Mouse (Mus musculus) urinary bladder, postnatal 14 days (tissue): ENCODE data around the gene Tal1.

Experiments
- DNase-seq: peaks from one replicate; pipeline ENCODE4 v3.0.0; 2021; ENCODE audit warnings: low spot score

Gene Tal1

DNA sequence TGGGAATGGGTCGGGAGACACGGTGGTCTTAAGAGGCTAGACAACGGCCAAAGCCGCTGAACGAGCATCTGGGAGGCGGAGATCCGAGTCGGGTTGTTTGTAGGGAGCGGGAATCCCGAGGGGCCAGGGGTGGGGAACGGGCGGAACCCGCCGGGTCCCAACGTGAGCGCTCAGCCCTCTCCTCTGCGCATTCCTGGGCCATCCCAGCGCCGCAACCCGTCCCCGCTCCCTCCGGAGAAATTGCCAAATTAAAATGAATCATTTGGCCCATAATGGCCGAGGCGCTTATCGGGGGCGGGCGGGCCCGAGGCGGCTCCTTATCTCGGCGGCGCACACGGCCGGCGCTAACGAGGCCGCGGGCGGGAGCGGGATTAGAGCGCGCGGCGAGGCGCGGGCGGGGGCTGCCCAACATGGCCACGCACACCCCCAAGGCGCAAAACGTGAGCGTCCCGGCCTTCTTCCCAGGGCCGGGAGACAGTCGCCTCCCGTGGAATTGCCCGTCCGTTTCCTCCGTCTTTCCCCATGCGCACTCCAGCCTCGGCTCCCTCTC, at the start of gene Tal1:
Gene Tal1 (plus strand): TSS at position 56 of the 550 bp plus-strand sequence.
- DNase-seq: no peak

DNA sequence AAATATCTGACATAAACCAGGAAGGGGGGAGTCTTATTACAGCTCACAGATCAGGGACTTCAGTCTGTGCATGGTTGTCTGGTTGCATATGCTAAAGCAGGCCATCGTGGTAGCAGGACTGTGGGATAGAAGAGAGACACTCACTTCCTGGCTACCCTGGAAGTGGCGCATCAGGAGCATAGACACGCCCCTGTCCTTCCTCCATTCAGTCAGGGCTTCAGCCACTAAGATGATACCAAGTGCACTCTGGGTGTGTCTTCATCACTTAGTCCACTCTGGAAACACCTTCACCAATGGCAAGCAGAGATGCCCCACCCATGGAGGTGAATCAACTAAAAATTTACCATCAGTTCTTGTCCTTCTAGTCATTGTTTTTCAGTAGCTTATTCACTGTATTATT, 42.0 kb upstream of the Tal1 start:
- no peak for DNase-seq

DNA sequence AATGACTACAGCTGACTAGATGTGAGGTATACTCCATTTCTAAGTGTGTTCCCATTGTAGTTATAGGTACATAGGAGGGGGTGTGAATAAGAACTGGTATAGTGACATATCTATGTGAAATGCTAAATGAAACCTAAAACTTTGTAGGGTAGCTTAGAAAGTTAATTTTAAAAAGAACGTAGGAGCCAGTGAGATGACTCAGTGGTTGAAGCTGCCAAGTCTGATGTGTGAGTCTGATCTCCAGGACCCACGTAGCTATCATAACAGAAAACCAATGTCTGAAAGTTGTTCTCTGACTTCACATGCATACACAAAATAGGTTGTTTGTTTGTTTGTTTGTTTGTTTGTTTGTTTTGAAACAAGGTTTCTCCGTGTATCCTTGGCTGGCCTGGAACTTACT, 36.2 kb upstream of the Tal1 start:
- DNase-seq: no peak

DNA sequence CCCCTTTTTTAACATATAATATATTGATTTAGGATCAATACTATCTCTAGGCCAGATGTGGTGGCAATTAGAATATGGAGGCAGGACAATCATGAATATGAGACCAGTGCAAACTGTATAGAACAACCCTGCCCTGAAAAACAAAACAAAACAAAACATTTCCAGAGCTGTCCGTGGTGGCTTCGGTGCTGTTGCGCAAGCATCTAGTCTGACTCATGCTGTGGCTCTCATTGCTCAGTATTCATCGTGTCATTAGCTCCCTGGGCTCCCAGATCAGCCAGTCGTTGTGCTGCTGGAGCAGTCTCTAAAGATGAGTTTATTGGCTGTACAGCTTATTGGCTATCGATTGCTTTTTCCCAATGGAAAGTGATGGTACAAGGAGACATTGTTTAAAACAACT, 21.2 kb upstream of the Tal1 start:
- DNase-seq: peak; percentile 26

DNA sequence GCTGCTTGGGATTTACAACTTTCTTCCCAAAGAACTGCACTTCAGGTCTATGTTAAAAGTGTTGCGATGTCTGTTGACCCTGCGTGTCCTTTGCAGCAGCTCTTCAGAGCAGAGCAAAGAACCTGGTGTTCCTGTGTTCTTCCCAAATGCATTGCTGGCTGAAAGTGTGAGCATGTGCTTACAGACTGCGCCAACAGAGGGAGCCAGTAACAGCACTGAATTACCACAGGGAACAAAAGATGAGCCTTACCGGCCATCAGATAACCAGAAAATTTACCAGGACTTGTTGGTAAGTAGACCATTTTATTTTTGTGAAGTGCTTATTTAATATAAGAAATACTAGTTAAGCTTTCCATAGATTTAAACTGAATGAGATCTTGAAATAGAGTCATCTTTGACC, 18.0 kb upstream of the Tal1 start:
- peak; percentile 30 for DNase-seq

DNA sequence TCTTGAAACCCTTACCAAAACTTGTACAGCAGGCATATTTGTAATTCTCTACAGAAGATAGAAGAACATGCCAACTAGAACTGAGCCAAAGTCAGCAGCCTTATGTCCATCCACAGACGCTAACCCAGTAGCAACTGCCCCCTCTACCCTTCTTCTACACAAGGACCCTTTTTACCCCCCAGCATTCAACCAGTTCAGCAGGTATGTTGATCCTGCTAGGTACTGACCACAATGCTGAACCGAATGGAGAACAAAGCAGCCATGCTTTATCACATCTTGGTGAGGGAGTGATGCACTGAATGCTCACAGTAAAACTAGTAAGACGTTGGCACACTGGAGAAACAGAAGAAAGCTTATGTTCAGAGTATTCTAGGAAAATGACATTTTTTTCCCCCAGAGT, 10.6 kb upstream of the Tal1 start:
- DNase-seq: no peak

DNA sequence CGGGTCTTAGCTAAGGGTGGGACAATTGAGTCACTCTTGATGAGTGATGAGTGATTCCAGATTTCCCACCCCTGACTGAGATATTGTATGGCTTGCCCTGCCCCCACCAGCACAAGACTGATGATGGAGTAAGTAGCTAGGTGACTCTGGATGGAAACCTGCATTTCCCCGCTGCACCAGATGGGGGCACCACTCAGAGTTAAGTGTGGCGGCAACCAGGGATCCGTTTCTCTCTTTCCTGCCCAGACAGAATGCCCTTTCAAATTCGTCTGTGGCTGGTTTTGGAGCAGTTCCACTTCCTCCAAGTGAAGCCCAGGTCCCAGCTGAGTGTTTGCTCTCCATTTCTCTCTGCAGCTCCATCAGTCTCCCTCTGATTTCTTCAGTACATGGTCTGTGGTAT, 8.5 kb upstream of the Tal1 start:
- DNase-seq: peak; percentile 50

DNA sequence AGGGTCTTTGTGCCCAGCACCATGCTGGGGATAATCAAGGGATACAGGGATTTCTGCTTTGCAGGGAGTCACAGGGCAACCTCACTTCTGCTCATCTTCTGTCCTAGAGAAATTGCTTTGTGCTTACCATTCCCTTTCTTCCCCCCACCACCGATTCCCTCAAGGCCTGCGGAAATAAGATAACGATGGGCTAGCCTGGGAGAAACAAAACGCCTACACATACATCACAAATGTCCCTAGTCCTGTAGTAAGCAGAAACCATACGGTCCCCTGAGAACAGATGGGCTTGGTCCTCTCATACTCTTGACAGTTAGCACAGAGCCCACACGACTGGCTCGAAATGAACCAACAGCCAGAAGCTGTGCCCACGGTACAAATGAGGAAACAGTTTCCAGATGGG, 8.0 kb upstream of the Tal1 start:
- DNase-seq: no peak

DNA sequence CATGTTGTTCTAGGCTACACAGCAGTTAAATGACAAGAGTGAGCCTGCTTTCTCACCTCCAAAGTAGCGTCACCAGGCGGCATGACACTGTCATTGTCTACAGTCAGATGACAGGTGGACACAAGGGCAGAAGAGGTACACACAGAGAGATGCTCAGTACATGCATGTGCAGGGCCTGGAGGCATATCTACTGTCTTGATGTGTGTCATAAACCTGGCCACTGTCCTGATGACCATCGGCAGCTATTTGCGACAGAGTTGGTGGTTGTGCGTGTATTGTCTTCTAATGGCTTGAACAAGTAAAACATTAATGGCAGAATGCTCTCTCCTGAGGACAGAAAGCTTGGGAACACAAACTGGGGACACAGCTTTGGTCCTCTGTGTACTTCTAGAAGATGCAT, 5.0 kb upstream of the Tal1 start:
- no peak for DNase-seq

DNA sequence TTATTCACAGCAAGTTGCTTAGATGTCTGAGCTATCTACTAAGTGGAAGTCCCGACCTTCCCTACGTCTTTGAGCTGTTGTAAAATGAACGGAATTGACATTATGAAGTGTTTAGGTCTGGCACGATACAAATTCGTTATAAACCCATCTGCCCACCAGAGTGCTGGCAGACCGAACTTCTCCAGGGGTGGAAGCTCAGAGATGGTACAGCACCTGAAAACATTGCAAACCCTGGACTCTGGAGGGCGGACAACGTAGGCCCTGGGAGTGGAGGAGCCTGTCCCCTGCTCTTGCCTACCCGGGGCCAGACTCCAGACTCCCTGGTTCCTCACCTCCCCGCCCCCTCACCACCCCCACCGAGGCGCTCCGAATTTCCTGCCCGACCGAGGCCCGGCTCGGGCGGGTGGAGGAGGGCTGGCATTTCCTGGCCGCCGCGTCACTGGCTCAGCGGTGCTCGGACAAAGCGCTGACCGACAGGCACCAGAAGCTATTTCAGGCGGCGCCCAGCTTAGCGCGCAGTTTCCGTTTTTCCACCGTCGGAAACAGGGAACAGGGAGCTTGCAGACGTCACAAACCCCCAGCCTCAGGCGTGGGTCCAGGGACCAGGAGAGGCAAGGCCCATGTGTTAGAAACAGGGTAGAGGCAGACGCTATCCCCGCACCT, 3.8 kb upstream of the Tal1 start:
- peak; percentile 58 for DNase-seq

DNA sequence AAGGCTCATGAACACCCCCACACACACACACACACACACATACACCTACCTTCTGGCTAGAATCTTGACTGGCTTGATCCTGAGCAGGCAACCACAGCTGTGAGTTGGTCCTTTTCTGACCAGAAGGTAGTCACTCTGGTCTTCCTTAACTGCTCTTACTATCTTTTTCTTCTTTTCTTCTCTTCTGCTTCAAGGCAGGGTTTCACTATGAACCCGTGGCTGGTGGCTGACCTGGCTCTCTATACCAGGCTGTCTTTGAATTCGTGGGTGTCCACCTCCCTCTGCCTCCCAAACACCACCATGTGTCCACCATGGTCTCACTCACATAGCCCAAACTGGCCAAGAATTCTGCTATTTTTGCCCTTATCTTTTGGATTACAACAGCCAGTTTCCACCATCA, 1.2 kb upstream of the Tal1 start:
- no peak for DNase-seq

DNA sequence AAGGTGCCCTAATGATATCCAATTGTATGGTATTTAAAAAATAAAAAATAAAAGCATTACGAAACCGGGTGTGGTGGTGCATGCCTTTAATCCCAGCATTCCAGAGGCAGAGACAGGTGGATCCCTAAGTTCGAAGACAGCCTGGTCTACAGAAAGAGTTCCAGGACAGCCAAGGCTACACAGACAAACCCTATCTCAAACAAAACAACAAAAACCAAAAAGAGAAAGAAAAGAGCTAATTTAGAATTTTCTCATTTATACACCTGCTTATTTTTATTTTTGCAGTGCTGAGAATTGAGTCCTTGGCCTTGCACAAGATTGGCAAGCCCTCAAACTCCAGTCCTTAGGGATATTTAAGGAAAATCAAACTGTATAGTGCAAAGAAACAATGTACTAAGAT, 535 bp upstream of the Tal1 start:
- DNase-seq: no peak

DNA sequence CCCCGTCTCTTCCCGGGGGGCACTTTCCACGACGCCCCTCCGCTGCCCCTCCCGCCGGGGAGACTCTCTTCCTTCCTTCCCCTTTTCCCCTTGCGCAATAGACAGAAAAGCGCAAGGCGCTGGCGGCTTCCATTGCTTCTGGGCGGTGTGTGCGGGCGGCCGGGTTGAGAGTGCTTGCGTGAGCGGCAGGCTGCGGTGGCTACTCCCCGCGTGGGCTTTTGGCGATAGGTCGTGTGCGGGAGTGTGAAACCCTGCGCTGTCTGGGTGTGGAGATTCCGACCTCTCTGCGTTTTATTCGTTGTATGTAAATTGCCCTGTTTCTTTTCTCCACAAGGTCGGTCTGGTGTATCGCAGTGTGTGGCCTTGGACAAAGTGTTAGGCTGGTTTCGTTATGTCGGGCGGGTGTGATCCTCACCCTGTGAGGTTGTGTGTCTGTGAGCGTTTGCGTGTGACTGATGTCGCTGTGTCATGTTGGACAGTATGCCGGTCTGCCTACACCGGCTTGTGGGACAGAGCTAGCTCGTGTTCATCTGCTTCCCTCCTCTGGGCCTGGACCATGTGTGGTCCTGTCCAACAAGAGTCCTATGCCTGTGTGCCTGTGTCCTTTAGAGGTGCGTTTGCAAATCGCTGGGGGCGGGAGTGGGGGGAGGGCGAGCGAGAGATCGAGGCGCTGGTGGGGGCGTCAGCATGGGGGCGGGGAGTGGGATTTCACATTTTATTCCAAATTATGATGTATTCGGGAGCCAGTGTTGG, 871 bp downstream of the Tal1 start:
- DNase-seq: peak; percentile 22

DNA sequence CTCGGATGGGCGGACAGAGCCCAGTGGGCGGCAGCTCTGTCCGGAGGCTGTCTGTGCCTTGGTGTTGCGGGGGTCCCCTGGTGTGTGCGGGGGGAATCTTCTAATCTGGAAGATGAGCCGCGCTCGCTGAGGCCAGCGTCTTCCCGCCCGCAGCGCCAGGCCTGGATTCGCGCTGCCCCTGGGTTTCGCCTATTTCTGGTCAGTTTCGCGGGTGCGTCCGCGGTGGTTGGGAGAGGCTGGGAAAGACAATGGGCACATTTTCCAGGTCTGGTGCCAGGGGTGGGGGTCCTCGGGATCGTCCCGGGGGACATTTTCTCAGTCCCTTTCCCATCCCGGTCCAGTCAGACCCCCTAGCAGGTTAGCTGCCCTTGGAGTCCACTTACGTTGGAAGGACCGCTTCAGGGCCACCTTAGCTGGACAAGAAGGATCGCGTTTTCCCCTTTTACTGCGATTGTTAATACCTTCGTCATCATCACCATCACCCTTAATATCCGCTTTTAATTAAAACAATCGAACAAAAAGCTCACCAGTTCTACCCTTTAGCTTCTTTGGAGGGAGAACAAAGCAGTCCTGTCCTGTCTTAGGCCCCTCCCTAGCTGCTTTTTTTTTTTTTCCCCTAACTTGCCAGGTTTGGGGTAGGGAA, 1.6 kb downstream of the Tal1 start:
- no peak for DNase-seq

DNA sequence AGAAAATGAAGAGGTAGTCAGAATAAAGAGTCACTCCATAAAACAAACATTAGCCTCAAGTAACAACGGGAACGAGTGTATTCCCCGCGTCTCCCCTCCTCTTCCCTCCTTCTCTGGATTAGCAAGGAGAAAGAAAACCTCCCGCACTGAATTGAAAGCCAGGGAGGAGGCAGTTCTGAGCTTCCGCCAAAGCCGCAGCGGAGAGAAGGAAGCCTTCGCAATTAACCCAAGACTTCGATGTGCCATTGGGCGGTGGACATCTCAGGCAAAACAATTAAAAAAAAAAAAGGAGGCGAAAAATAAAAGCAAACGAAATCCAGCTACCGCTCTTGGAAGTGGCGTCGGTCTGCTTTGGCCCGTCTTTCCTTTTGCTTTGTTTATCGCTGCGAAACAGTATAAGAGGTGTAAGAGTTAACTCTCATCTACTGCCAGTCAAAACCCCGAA, 2.1 kb downstream of the Tal1 start:
- no peak for DNase-seq

DNA sequence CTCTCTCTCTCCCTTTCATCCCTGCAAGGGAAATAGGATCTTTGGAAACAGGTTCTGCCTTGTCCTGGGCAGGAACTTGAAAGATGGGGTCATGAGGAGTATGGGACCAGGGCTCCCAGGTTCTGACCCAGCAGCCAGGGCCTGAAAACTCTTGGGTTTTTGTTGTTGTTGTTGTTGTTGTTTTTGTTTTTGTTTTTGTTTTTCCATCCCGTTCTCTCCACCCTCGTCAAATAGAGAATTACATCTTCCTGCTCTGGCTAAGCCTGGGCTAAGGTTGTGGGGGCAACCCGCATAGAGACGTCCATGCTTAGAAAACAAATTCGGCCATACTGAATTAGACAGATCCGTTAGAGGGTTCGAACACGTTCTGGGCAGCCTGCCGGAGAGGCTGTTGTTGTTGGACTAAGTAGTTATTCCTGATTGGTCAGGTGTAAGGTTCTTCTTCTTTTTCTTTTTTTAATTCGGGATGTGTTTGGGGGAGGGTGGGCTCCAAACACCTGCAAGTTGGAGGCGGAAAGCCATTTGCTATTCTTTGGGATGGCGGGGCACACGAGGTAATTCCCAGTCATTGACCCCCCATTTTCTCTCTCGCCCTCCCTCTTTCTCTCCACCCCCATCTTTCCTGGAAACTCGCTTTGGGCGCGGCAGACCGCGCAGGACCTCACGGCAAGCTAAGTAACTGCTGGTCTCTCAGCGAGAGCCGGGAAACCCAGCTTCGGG, 2.8 kb downstream of the Tal1 start:
- no peak for DNase-seq

DNA sequence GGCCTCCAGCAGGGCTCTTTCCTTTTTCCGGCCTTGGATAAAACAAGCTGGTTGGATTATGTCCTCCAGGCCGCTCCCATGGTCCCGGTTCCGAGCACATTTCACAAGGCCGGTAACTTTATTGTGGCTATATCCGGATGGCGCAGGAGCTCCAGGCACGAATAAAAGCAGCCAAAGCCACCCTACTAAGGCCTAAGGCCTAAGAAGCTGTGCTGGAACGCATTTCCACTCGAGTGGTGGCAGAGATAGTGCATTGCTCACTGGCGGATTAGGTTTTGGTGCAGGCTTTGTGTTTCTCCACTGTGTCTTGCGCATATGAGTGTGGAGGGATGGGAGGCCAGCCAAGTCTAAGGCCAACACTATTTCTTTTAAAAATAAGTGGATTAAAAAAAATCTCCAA, 3.6 kb downstream of the Tal1 start:
- DNase-seq: no peak

DNA sequence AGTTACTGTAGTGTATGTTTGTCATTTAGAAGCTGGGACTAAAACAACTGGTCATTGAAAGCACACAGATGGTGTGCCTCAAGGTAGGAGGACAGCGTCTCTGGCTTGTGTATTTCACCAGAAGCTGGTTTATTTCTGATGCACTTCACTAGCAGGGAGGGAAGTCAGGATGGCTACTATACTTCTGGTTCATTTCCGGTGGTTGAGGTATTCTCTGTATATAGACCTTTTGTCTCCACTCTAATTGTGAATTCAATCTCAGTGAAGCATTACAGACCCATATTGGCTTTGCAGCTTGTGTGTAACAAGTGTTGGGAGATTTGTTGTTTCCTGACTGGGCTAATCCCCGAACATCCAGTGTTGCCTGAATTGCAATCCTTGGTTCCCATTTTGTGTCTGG, 4.5 kb downstream of the Tal1 start:
- DNase-seq: no peak

DNA sequence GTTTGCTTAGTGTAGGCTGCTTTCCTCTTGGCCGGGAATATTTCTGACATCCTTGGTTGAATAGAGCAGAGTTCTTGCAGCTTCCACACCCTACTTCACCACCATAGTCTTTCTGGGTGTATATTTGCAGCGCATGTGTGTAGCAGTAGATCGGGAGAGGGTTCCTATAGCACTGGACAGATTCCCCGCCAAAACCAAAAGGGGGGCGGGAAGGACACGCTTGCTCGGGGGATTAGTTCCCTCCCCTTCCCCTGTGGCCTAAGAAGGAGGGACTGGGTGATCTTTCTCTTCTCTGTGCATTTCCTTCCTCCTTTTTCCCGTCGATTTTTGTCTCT, 6.3 kb downstream of the Tal1 start:
- no peak for DNase-seq

DNA sequence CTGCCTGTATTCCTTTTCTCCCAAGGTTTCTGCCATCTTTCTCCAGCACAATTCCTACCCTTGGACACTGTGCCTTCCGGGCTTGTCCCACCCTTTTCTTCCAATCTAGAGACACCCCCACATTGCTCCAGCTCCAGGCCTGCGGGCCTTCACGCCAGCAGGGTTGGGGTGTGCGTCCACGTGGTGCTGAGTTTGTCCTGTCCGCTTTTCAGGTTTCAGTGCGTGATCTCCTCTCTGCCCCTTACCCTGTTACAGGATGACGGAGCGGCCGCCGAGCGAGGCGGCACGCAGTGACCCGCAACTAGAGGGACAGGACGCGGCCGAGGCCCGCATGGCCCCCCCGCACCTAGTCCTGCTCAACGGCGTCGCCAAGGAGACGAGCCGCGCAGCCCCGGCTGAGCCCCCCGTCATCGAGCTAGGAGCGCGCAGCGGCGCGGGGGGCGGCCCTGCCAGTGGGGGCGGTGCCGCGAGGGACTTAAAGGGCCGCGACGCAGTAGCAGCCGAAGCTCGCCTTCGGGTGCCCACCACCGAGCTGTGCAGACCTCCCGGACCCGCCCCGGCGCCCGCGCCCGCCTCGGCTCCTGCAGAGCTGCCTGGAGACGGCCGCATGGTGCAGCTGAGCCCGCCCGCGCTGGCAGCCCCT, 6.8 kb downstream of the Tal1 start:
- no peak for DNase-seq

DNA sequence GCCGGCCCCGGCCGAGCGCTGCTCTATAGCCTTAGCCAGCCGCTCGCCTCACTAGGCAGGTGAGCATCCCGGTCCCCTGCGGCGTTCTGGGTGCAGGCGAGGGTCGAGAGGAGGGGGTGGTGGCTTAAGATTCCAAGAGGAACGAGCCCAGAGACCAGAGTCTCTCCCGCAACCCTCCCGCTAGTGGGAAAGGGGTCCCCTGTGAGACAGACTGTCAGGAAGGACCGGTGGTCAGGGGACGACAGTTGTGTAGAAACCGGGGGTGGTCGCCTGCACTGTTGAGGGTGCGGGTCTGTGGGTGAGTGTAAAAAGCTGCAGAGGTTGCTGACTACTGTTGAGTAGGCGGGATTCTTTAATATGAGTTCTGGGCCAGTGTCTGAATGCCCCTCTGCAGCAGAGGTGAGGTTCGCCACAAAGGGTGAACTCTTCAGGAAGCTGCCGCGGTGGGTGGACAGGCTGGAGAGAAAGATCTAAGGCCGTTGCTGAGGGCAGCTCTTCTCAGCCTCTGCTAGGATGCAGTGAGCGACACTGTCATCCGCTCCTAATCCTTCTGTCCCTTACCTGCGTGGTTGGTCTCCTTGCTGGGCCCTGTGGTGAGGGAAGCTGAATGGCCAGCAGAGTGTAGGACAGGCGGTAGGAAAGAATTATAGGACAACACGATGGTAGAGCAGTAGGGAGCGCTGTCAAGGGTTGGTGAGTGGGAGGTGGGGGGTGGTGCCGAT, 7.5 kb downstream of the Tal1 start:
- no peak for DNase-seq
